Mouse (Mus musculus): ENCODE results near the gene Mrps15.
A peak's percentile ranks its signal among the peaks of the same experiment; 100 is the strongest.

Gene Mrps15

DNA sequence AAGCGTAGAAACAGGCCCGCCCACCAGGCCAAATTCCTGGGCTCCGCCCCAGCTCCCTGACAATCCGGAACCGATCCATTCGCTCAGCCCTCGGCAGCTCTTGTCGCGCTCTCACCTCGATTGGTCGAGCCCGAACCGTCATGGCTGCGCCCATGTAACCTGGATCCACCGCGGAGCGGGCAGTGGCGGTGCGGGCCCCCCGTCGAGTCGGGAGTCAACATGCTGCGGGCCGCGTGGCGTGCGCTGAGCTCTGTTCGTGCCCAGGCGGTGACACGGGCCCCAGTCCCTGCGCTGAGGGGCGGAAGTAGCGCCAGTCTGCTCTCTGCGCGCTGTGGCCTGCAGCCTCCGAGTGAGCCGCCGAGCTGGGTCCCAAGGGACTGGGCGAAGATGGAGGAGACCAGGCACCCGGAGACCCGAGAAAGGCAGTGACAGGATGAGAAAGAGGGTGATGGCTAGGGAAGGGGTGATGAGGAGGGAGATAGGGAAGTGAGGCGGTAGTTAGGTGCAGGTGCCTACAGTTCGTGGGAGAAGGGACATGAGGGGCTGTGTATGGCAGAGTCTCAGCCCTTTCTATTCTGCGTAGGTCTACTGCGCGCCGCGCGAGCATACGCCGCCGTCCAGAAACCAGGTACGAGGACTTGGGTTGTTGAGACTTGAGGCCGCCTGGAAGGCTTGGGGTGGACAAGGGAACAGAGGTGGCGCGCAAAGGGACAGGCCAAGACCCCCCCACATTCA, at the start of gene Mrps15:
Gene Mrps15, plus strand, starts transcription at position 75 of the 735 bp plus-strand sequence.
- no peaks in the 10 kb centered on the region for H3K27me3 ChIP-seq (ENCODE audit: control insufficient read depth, insufficient read depth, low read length, poor library complexity, severe bottlenecking)
- peak; percentile 85 for DNase-seq (ENCODE audit: low read depth, low spot score)
- no peaks in the 10 kb centered on the region; the same call in 1 of the 2 replicates for H3K36me3 ChIP-seq (ENCODE audit: control insufficient read depth, insufficient read depth, low read length, poor library complexity, severe bottlenecking)

GRCm38 (mm10) chr4:125997826-125998225, 48.9 kb upstream of the Mrps15 start:
- Histone ChIP-seq H3K27me3 (ENCODE audit: control insufficient read depth, insufficient read depth, low read length, poor library complexity, severe bottlenecking) (no peaks in the 10 kb centered on the region), H3K36me3 (ENCODE audit: control insufficient read depth, insufficient read depth, low read length, poor library complexity, severe bottlenecking) (no peaks in the 10 kb centered on the region)
- DNase-seq (ENCODE audit: low read depth, low spot score) = no peak

GRCm38 (mm10) chr4:126001311-126002199, 45.2 kb upstream of the Mrps15 start:
- no peaks in the 10 kb centered on the region for H3K27me3 ChIP-seq (ENCODE audit: control insufficient read depth, insufficient read depth, low read length, poor library complexity, severe bottlenecking)
- DNase-seq (ENCODE audit: low read depth, low spot score) = no peak

DNA sequence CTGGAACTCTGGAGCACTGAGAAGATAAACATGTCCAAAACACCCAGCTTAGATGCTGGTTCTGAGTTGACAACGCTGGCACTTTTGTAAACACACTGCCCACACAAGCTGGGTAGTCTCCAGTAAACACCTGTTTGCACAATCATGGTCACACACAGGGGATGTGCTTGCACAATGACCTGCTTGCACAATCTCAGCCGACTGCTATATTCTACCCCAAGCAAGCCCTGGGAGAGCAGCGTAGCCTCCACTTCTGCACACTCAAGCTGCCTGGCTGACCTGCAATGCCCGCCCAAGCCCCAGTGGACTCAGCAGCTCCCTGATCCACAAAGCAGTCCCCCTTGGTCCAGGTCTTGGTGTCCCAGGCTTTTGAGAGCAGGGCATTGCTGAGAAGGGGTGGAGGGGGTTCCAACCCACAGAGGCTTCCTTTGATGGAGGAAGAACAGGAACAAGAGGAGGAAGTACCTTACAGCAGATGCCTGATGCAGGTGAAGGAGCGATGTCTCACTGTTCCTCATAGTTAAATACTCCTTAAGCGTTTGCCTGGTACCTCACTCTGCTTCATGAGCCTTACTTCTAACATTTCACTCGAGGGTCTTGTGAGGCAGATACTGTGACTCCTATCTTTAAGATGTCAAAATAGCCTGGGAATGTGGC, 28.9 kb upstream of the Mrps15 start:
- no peak for DNase-seq (ENCODE audit: low read depth, low spot score)
- no peaks in the 10 kb centered on the region for H3K27me3 ChIP-seq (ENCODE audit: control insufficient read depth, insufficient read depth, low read length, poor library complexity, severe bottlenecking)

More at GRCm38 (mm10) chr4:126001311-126002199, 45.2 kb upstream of the Mrps15 start:
- no peaks in the 10 kb centered on the region for H3K36me3 ChIP-seq (ENCODE audit: control insufficient read depth, insufficient read depth, low read length, poor library complexity, severe bottlenecking)

DNA sequence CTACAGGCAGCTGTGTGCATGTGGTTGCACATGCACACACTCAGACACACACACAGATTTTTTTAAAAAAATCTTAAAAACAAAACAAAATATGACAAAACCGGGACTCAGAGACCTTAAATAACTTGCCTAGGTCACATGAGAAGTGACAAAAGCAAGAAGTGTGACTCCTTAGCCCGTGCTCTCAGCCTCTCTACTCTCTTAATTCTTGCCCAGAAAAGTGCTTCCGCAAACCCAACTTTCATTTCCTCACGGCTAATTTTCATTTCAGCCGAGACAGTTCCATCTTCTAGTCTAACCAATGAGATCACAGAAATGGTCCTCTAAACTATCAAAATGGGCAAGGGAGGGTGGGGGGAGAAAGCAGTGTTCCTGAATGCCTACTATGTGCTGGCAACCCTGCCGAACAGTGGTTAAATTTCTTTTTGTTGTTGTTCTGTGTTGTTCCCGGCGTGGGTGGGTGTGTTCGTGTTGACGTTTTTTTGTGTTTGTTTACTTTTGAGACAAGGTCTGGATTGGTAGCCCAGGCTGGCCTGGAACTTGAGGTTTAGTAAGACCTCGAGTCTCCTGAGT, 27.7 kb upstream of the Mrps15 start:
- Histone ChIP-seq H3K27me3 (ENCODE audit: control insufficient read depth, insufficient read depth, low read length, poor library complexity, severe bottlenecking) (no peaks in the 10 kb centered on the region), H3K36me3 (ENCODE audit: control insufficient read depth, insufficient read depth, low read length, poor library complexity, severe bottlenecking) (no peaks in the 10 kb centered on the region)
- DNase-seq (ENCODE audit: low read depth, low spot score) = peak; percentile 80

More for the DNA sequence above, 28.9 kb upstream of the Mrps15 start:
- H3K36me3 ChIP-seq (ENCODE audit: control insufficient read depth, insufficient read depth, low read length, poor library complexity, severe bottlenecking) = no peaks in the 10 kb centered on the region

DNA sequence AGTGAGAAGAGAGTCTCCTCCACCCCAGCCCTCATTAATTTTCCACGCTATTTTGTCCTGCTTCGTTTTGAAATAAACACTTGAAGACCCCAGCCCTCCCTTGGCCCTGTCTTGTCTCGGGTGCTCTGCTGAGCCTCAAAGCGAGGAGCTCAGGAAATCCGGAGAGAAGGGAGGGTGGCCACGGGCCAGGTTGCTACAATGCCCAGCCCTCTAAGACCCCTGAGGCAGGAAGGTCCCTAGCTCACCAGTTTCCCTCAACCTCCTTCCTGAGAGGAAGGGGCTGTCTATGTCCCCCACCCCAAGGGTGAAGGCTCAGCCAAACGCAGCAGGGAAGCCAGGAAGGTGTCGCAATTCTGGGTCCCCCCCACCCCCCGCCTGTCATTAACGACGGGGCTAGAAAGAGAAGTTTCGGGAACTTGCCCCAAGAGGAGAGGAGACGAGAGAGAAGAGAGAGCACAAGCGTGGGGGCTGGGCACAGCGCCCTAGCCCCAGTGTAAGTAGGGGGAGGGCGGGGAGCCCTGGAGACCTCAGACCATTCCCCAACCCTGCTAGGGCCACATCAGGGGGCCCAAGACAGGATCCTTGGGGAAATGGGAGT, 22.3 kb upstream of the Mrps15 start, which contains the start of gene Csf3r:
Gene Csf3r, plus strand, starts transcription at position 248 of the 598 bp plus-strand sequence.
- Histone ChIP-seq H3K36me3 (ENCODE audit: control insufficient read depth, insufficient read depth, low read length, poor library complexity, severe bottlenecking) (no peaks in the 10 kb centered on the region), H3K27me3 (ENCODE audit: control insufficient read depth, insufficient read depth, low read length, poor library complexity, severe bottlenecking) (no peaks in the 10 kb centered on the region)
- no peak for DNase-seq (ENCODE audit: low read depth, low spot score)

- H3K36me3 ChIP-seq (ENCODE audit: control insufficient read depth, insufficient read depth, low read length, poor library complexity, severe bottlenecking) = no peaks in the 10 kb centered on the region
- no peak for DNase-seq (ENCODE audit: low read depth, low spot score)
- no peaks in the 10 kb centered on the region for H3K27me3 ChIP-seq (ENCODE audit: control insufficient read depth, insufficient read depth, low read length, poor library complexity, severe bottlenecking)
Measured at GRCm38 (mm10) chr4:126025801-126026200, 20.9 kb upstream of the Mrps15 start.

- no peak for DNase-seq (ENCODE audit: low read depth, low spot score)
- no peaks in the 10 kb centered on the region for H3K27me3 ChIP-seq (ENCODE audit: control insufficient read depth, insufficient read depth, low read length, poor library complexity, severe bottlenecking)
- H3K36me3 ChIP-seq (ENCODE audit: control insufficient read depth, insufficient read depth, low read length, poor library complexity, severe bottlenecking) = no peaks in the 10 kb centered on the region
Measured at GRCm38 (mm10) chr4:126027980-126028379, 18.7 kb upstream of the Mrps15 start.

GRCm38 (mm10) chr4:126029042-126029441, 17.7 kb upstream of the Mrps15 start:
- H3K36me3 ChIP-seq (ENCODE audit: control insufficient read depth, insufficient read depth, low read length, poor library complexity, severe bottlenecking) = no peaks in the 10 kb centered on the region
- no peaks in the 10 kb centered on the region for H3K27me3 ChIP-seq (ENCODE audit: control insufficient read depth, insufficient read depth, low read length, poor library complexity, severe bottlenecking)
- no peak for DNase-seq (ENCODE audit: low read depth, low spot score)

DNA sequence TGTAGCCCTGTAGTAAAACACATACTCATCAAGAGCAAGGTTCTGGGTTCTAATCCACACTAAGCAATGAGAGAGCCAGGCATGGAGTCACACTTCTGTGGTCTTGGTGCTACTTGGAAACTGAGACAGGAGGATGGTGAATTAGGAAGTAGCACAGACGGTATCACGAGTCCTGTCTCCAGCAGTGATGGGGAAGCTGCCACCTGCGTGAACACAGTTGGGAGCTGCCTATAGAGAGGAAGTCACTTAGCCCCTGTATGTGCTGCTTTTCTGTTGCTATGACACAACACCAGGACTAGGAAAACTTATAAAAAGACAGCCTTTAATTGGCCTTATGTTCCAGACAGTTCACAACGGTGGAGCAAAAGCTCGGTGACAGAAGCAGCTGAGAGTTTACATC, 16.0 kb upstream of the Mrps15 start:
- Histone ChIP-seq H3K27me3 (ENCODE audit: control insufficient read depth, insufficient read depth, low read length, poor library complexity, severe bottlenecking) (no peaks in the 10 kb centered on the region), H3K36me3 (ENCODE audit: control insufficient read depth, insufficient read depth, low read length, poor library complexity, severe bottlenecking) (no peaks in the 10 kb centered on the region)
- peak; percentile 12 for DNase-seq (ENCODE audit: low read depth, low spot score)

GRCm38 (mm10) chr4:126035413-126035812, 11.3 kb upstream of the Mrps15 start:
- Histone ChIP-seq H3K27me3 (ENCODE audit: control insufficient read depth, insufficient read depth, low read length, poor library complexity, severe bottlenecking) (no peaks in the 10 kb centered on the region), H3K36me3 (ENCODE audit: control insufficient read depth, insufficient read depth, low read length, poor library complexity, severe bottlenecking) (no peaks in the 10 kb centered on the region)
- no peak for DNase-seq (ENCODE audit: low read depth, low spot score)

DNA sequence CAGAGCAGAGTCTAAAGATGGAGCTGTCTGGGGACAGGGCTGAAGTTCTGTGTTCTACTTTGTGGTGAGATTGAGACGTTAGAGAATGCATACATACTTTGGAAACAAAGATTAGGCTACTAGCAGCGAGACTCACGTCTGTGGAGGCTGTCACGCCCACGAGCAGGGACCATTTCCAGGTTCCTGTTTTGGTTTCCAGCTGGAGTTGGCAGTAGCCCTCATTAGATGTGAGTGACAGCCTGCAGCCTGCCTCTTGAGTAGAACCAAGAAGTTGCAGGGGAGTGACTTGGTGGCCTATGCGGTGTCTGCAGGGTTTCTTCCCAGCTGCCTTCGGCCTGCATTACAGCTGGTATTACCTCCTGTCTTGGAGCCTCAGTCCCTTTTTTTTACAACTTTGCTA, 4.9 kb downstream of the Mrps15 start:
- Histone ChIP-seq H3K27me3 (ENCODE audit: control insufficient read depth, insufficient read depth, low read length, poor library complexity, severe bottlenecking) (no peaks in the 10 kb centered on the region), H3K36me3 (ENCODE audit: control insufficient read depth, insufficient read depth, low read length, poor library complexity, severe bottlenecking) (peaks cover 5% of the 10 kb centered on the region)
- DNase-seq (ENCODE audit: low read depth, low spot score) = no peak

DNA sequence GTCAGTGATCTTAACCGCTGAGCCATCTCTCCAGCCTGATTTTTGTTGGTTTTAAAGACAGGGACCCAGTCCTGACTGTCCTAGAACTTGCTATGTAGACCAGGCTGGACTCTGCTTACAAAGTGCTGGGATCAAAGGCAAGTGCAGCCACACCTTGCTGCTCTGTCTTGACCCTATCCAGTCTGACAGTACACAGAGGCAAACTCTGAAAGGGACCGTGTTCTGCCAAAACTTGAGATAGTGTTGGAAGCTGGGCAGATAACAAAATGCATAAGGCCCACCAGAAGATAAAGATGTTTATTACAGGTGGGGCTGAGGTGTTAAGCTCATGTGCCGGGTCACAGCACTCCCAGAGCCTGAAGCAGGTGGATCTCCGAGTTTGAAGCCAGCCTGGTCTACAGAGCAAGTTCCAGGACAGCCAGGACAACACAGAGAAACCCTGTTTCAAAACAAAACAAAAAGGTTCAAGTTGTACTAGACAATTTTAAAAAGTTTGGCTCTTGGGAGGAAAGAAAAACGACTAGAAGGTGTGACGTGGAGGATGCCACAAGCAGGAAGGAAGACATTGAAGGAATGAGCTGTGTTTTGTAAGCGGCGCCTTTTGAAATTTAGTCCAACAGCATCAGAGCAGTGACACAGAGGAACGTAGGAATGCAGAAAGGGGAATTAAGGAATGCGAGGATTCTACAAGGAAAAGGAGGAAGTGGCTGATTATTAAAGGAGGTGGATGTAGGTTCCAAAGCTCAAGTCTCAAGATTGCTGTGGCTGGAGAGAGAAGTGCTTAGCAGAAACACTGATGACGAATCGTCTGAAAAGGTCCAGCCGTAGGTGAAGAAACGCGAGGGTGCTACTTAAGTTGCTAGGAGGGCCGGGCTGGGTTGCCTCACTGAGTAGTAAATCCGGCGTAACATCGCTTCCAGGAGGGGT, 10.7 kb downstream of the Mrps15 start:
- Histone ChIP-seq H3K27me3 (ENCODE audit: control insufficient read depth, insufficient read depth, low read length, poor library complexity, severe bottlenecking) (no peaks in the 10 kb centered on the region), H3K36me3 (ENCODE audit: control insufficient read depth, insufficient read depth, low read length, poor library complexity, severe bottlenecking) (peaks cover 5% of the 10 kb centered on the region)
- no peak for DNase-seq (ENCODE audit: low read depth, low spot score)
